In genomic region chr8:70122863-70123262, GRCm38 (mm10) we compare ENCODE assay signal across 10 mouse cellular contexts. TPM values are rescaled to one million over a fixed set of nuclear protein-coding genes. Genes with fewer than 3 reads are reported as not detected.
A peak's percentile ranks its signal among the peaks of the same experiment; 100 is the strongest.
DNase-seq lines count a peak whose midpoint lies in the region; ATAC-seq and TF ChIP-seq lines count a peak whose summit lies in the region.
"Had no signal": no experiment of that assay in that cellular context is flagged by ENCODE, and none has a peak within 500 bp of the region (broad histone marks: within the 10 kb centered on the region; RNA-seq: fewer than 3 reads in every experiment).

No protein-coding gene starts in this region.

- H3K9me3 ChIP-seq in heart, postnatal 0 days (replicated peaks; ENCODE audit: control insufficient read depth, low read length) = no peaks in the 10 kb centered on the region
- H3K9me3 ChIP-seq: heart, embryonic 10.5 days; limb, embryonic 13.5 days had no signal

- no peak overlapping the region for H3K4me2 ChIP-seq in heart, postnatal 0 days (ENCODE audit: low read depth, low read length)
- H3K4me2 ChIP-seq: limb, embryonic 13.5 days had no signal

- no peak overlapping the region for H3K9ac ChIP-seq in heart, postnatal 0 days (replicated peaks; ENCODE audit: low read depth, low read length)
- H3K9ac ChIP-seq: limb, embryonic 13.5 days had no signal

- H3K4me3 ChIP-seq in heart, postnatal 0 days (ENCODE audit: low read depth, low read length) = no peak overlapping the region
- no peak overlapping the region for H3K4me3 ChIP-seq in spleen, adult 2 months (ENCODE audit: extremely low read depth, insufficient read depth, insufficient read length)
- H3K4me3 ChIP-seq: heart, embryonic 10.5 days; limb, embryonic 13.5 days had no signal

- no peak for DNase-seq in heart, postnatal 0 days (ENCODE audit: low spot score)
- no peak for DNase-seq in heart, postnatal 4 days
- DNase-seq in spleen, adult 2 months (ENCODE audit: low read depth in 1 of 2, low spot score in 2 of 2) = no peak
- no peak for DNase-seq in spleen, postnatal 10 days (ENCODE audit: low spot score in 2 of 2)
- DNase-seq in brain, adult 2 months (ENCODE audit: low read depth, low spot score) = peak; percentile 34
- DNase-seq in naive thymus-derived CD4-positive, alpha-beta T cell, adult 2 months (ENCODE audit: low read depth) = peak; percentile 53
- no peak for DNase-seq in right cerebral cortex, postnatal 25 days

- H3K27me3 ChIP-seq in heart, postnatal 0 days (ENCODE audit: control insufficient read depth, insufficient read depth, low read length) = peaks cover 39% of the 10 kb centered on the region
- peaks cover 16% of the 10 kb centered on the region; the same call in 1 of the 2 replicates for H3K27me3 ChIP-seq in spleen, adult 2 months (ENCODE audit: control insufficient read depth, insufficient read depth, low read length)

- H3K36me3 ChIP-seq in heart, postnatal 0 days (replicated peaks; ENCODE audit: control insufficient read depth, insufficient read depth, low read length) = no peaks in the 10 kb centered on the region
- H3K36me3 ChIP-seq in spleen, adult 2 months (ENCODE audit: control insufficient read depth, insufficient read depth, low read length) = no peaks in the 10 kb centered on the region
- H3K36me3 ChIP-seq: heart, embryonic 10.5 days; limb, embryonic 13.5 days had no signal

- H3K4me1 ChIP-seq in heart, postnatal 0 days (ENCODE audit: control insufficient read depth, insufficient read depth) = no peaks in the 10 kb centered on the region
- H3K4me1 ChIP-seq in spleen, adult 2 months (ENCODE audit: control insufficient read depth, insufficient read depth, insufficient read length) = no peaks in the 10 kb centered on the region

- TF ChIP-seq CTCF in heart, postnatal 0 days (IDR thresholded peaks at IDR 0.05; ENCODE audit: low read depth) = peak; percentile 56
- peak; percentile 23; the same call in 1 of the 2 replicates for TF ChIP-seq CTCF in spleen, adult 2 months (IDR thresholded peaks at IDR 0.05; ENCODE audit: extremely low read depth, insufficient read depth, insufficient read length, insufficient replicate concordance)

- TF ChIP-seq EP300 in heart, postnatal 0 days (IDR thresholded peaks at IDR 0.05; ENCODE audit: low read depth) = no peak

- no peak for TF ChIP-seq POLR2A in spleen, adult 2 months (IDR thresholded peaks at IDR 0.05; ENCODE audit: low read depth, low read length)

- no peak for ATAC-seq in heart, postnatal 0 days (ENCODE audit: insufficient read depth, low read depth)
- ATAC-seq in inflammation-experienced regulatory T-cells, adult 6 months = no peak

- 47% methylated on average over 2 of the region's 2 CpGs for WGBS in heart, postnatal 0 days
- WGBS in spleen, adult 2 months = 56% methylated on average over 2 of the region's 2 CpGs

- no peak overlapping the region for H3K27ac ChIP-seq in heart, postnatal 0 days (ENCODE audit: low read depth)
- H3K27ac ChIP-seq in spleen, adult 2 months (ENCODE audit: insufficient read depth, low read length) = no peak overlapping the region
- H3K27ac ChIP-seq: heart, embryonic 10.5 days; limb, embryonic 13.5 days had no signal

RNA-seq across cellular contexts. Expression of gene Ncan, which starts 2.2 kb away (rescaled TPM):
- 0.35 TPM in 1 of 2 replicates, not detected in the other for total RNA-seq in heart, postnatal 0 days (2014; rRNA removed; ENCODE audit: low replicate concordance)
- 0.10 and 0.12 TPM in 2 replicates for polyA plus RNA-seq in heart, postnatal 0 days (2015; fragmentation: Nextera tagmentation; extraction: Ambion mirVana)
- 1 to 10 TPM in 1 of 2 experiments, under 1 TPM in 1; 0.81 to 1.2 TPM for total RNA-seq in heart, postnatal 4 days (2021)
- 0.04 and 0.09 TPM in 2 replicates for polyA plus RNA-seq in spleen, adult 2 months (2012; rRNA removed)
- not detected for polyA plus RNA-seq in inflammation-experienced regulatory T-cells, adult 6 months (2017; shearing (Covaris generic))

RNA-seq across cellular contexts. Expression of gene Nr2c2ap, which starts 8.3 kb away (rescaled TPM):
- 2.9 and 10.3 TPM in 2 replicates for total RNA-seq in heart, postnatal 0 days (2014; rRNA removed; ENCODE audit: low replicate concordance)
- 29.2 and 32.5 TPM in 2 replicates for polyA plus RNA-seq in heart, postnatal 0 days (2015; fragmentation: Nextera tagmentation; extraction: Ambion mirVana)
- 10 to 100 TPM; 14.8 to 17.1 TPM for total RNA-seq in heart, postnatal 4 days (2021)
- polyA plus RNA-seq in spleen, adult 2 months (2012; rRNA removed) = 14.0 and 16.4 TPM in 2 replicates
- 10 to 100 TPM; 37.8 to 49.3 (median 40.1) TPM for polyA plus RNA-seq in inflammation-experienced regulatory T-cells, adult 6 months (2017; shearing (Covaris generic))

RNA-seq across cellular contexts. Expression of gene Rfxank, which starts 16.1 kb away (rescaled TPM):
- total RNA-seq in heart, postnatal 0 days (2014; rRNA removed; ENCODE audit: low replicate concordance) = 29.4 and 48.4 TPM in 2 replicates
- 22.5 and 23.9 TPM in 2 replicates for polyA plus RNA-seq in heart, postnatal 0 days (2015; fragmentation: Nextera tagmentation; extraction: Ambion mirVana)
- 10 to 100 TPM; 25.4 to 25.8 TPM for total RNA-seq in heart, postnatal 4 days (2021)
- polyA plus RNA-seq in spleen, adult 2 months (2012; rRNA removed) = 22.5 and 24.6 TPM in 2 replicates
- 10 to 100 TPM; 36.6 to 71.1 (median 66.0) TPM for polyA plus RNA-seq in inflammation-experienced regulatory T-cells, adult 6 months (2017; shearing (Covaris generic))

RNA-seq across cellular contexts. Expression of gene Borcs8, which starts 16.4 kb away (rescaled TPM):
- 34.3 and 68.4 TPM in 2 replicates for total RNA-seq in heart, postnatal 0 days (2014; rRNA removed; ENCODE audit: low replicate concordance)
- polyA plus RNA-seq in heart, postnatal 0 days (2015; fragmentation: Nextera tagmentation; extraction: Ambion mirVana) = 32.1 and 34.5 TPM in 2 replicates
- total RNA-seq in heart, postnatal 4 days (2021) = 10 to 100 TPM; 28.0 to 29.1 TPM
- polyA plus RNA-seq in spleen, adult 2 months (2012; rRNA removed) = 55.8 and 73.6 TPM in 2 replicates
- polyA plus RNA-seq in inflammation-experienced regulatory T-cells, adult 6 months (2017; shearing (Covaris generic)) = 10 to 100 TPM; 83.2 to 86.8 (median 86.6) TPM

RNA-seq across cellular contexts. Expression of gene Mef2b, which starts 16.6 kb away (rescaled TPM):
- total RNA-seq in heart, postnatal 0 days (2014; rRNA removed; ENCODE audit: low replicate concordance) = not detected in 2 replicates
- 0.20 TPM in 1 of 2 replicates, not detected in the other for polyA plus RNA-seq in heart, postnatal 0 days (2015; fragmentation: Nextera tagmentation; extraction: Ambion mirVana)
- total RNA-seq in heart, postnatal 4 days (2021) = under 1 TPM; 0.20 to 0.21 TPM
- 2.3 and 4.3 TPM in 2 replicates for polyA plus RNA-seq in spleen, adult 2 months (2012; rRNA removed)
- 1 to 10 TPM in 1 of 3 experiments, under 1 TPM in 2; 0.29 to 2.2 (median 0.36) TPM for polyA plus RNA-seq in inflammation-experienced regulatory T-cells, adult 6 months (2017; shearing (Covaris generic))

Comparison
In these comparisons a context has a peak if more than half of its experiments do, and no peak if none do; other contexts are left out.
1. DNase-seq: peak in brain, adult 2 months (single experiment) and naive thymus-derived CD4-positive, alpha-beta T cell, adult 2 months (single experiment); none in heart, postnatal 0 days (single experiment), heart, postnatal 4 days (single experiment), spleen, adult 2 months (0 of 2), spleen, postnatal 10 days (0 of 2) and right cerebral cortex, postnatal 25 days (single experiment).